Mouse (Mus musculus) stomach, embryonic 16.5 days (tissue): ENCODE measurements around the gene Ercc6l2. TPM values are rescaled to one million over a fixed set of nuclear protein-coding genes. Genes with fewer than 3 reads are reported as not detected.

Experiments used
- ATAC-seq: fragments of 200-750 bp; cut with Nextera tagmentation; 2 replicates; pipeline ENCODE4 v1.8.0; 2017; ENCODE audit warnings: moderate number of reproducible peaks, moderate TSS enrichment; ENCODE audit not compliant: insufficient read depth, low FRiP score
- H3K27ac ChIP-seq: fragments of 300-500 bp; sonication (generic); 2 replicates; pipeline ENCODE4 v1.5.1; 2014; ENCODE audit warnings: low read length
- H3K27me3 ChIP-seq: fragments of 300-500 bp; sonication (generic); 2 replicates; pipeline ENCODE4 v1.6.1; 2014; ENCODE audit warnings: low read length, control low read depth, mixed read lengths; ENCODE audit not compliant: control insufficient read depth, insufficient read depth
- H3K36me3 ChIP-seq: fragments of 300-500 bp; sonication (generic); 2 replicates; pipeline ENCODE4 v1.6.1; 2014; ENCODE audit warnings: low read length; ENCODE audit not compliant: control insufficient read depth, insufficient read depth
- H3K4me1 ChIP-seq: fragments of 300-500 bp; sonication (generic); 2 replicates; pipeline ENCODE4 v1.6.1; 2014; ENCODE audit warnings: low read length, control low read depth, mixed read lengths; ENCODE audit not compliant: control insufficient read depth, insufficient read depth
- H3K4me2 ChIP-seq: fragments of 300-500 bp; sonication (generic); 2 replicates; pipeline ENCODE4 v1.6.1; 2014; ENCODE audit warnings: low read depth, low read length, mixed read lengths
- H3K4me3 ChIP-seq: fragments of 300-500 bp; sonication (generic); replicated peaks from 2 replicates; pipeline ENCODE4 v1.5.1; 2014; ENCODE audit warnings: mild to moderate bottlenecking, low read length
- H3K9ac ChIP-seq: fragments of 300-500 bp; sonication (generic); 2 replicates; pipeline ENCODE4 v1.6.1; 2014; ENCODE audit warnings: low read length
- H3K9me3 ChIP-seq: fragments of 300-500 bp; sonication (generic); replicated peaks from 2 replicates; pipeline ENCODE4 v1.6.1; 2016; ENCODE audit warnings: low read length, control low read depth; ENCODE audit not compliant: control insufficient read depth
- WGBS: fragments of 180-500 bp; shearing (Covaris S2); extraction: QIAGEN DNeasy Blood & Tissue Kit; methylation state at CpG from one replicate; pipeline ENCODE4 v1.1.7; 2014; 5-methylcytosine and 5-hydroxymethylcytosine counted together
- polyA plus RNA-seq: library from polyadenylated mRNA; unstranded; fragments of >200 nt; fragmentation: Nextera tagmentation; extraction: Ambion mirVana; gene quantifications from 2 replicates; pipeline ENCODE4 v1.2.1, GENCODE M21; 2015

Ercc6l2 gene
- polyA plus RNA-seq, 1 experiment from 2014 or later: 22.7 TPM

- Histone ChIP-seq H3K4me1 (peaks cover 6% of the 10 kb centered on the region; the same call in 1 of the 2 replicates), H3K27me3 (no peaks in the 10 kb centered on the region), H3K4me3 (no peak overlapping the region), H3K9me3 (no peaks in the 10 kb centered on the region), H3K36me3 (no peaks in the 10 kb centered on the region), H3K9ac (no peak overlapping the region), H3K4me2 (no peak overlapping the region), H3K27ac (no peak overlapping the region)
- 88% methylated on average over 6 of the region's 6 CpGs for WGBS
- ATAC-seq: no peak
These were observed 62.1 kb downstream of the Ercc6l2 start for GRCm38 (mm10) chr13:63877138-63877537.

GRCm38 (mm10) chr13:63879105-63879863 is 64.2 kb downstream of the Ercc6l2 start:
- Histone ChIP-seq H3K9ac (no peak overlapping the region), H3K36me3 (no peaks in the 10 kb centered on the region), H3K4me3 (no peak overlapping the region), H3K27me3 (no peaks in the 10 kb centered on the region), H3K4me1 (peaks cover 6% of the 10 kb centered on the region; the same call in 1 of the 2 replicates), H3K27ac (0 out of 2 replicates have a peak overlapping the region, but pooled peaks have one; percentile 23), H3K4me2 (no peak overlapping the region), H3K9me3 (no peaks in the 10 kb centered on the region)
- WGBS: 41% methylated on average over 1 of the region's 1 CpGs
- peak; percentile 72 for ATAC-seq

GRCm38 (mm10) chr13:63879864-63880141 is 64.8 kb downstream of the Ercc6l2 start:
- Histone ChIP-seq H3K27me3 (no peaks in the 10 kb centered on the region), H3K4me1 (peaks cover 6% of the 10 kb centered on the region; the same call in 1 of the 2 replicates), H3K9me3 (no peaks in the 10 kb centered on the region), H3K27ac (no peak overlapping the region), H3K4me2 (no peak overlapping the region), H3K36me3 (no peaks in the 10 kb centered on the region), H3K9ac (no peak overlapping the region), H3K4me3 (no peak overlapping the region)
- ATAC-seq: 0 out of 2 replicates have a peak, but pooled peaks have one; percentile 25
- 48% methylated on average over 4 of the region's 4 CpGs for WGBS

- Histone ChIP-seq H3K4me3 (no peak overlapping the region), H3K36me3 (peaks cover 6% of the 10 kb centered on the region; the same call in 1 of the 2 replicates), H3K27ac (peak overlapping the region; percentile 62), H3K4me1 (no peaks in the 10 kb centered on the region), H3K9me3 (no peaks in the 10 kb centered on the region), H3K9ac (no peak overlapping the region), H3K27me3 (no peaks in the 10 kb centered on the region), H3K4me2 (no peak overlapping the region)
- peak; percentile 62; the same call in 1 of the 2 replicates for ATAC-seq
- WGBS: 34% methylated on average over 3 of the region's 3 CpGs
These were observed 70.5 kb downstream of the Ercc6l2 start for GRCm38 (mm10) chr13:63885532-63885949.

- WGBS: 92% methylated on average over 3 of the region's 3 CpGs
- Histone ChIP-seq H3K27me3 (no peaks in the 10 kb centered on the region), H3K4me1 (no peaks in the 10 kb centered on the region), H3K9ac (no peak overlapping the region), H3K36me3 (peaks cover 6% of the 10 kb centered on the region; the same call in 1 of the 2 replicates), H3K4me3 (no peak overlapping the region), H3K9me3 (no peaks in the 10 kb centered on the region), H3K27ac (no peak overlapping the region; the same call in 1 of the 2 replicates), H3K4me2 (no peak overlapping the region)
- no peak for ATAC-seq
These were observed 71.5 kb downstream of the Ercc6l2 start for GRCm38 (mm10) chr13:63886429-63887052.

GRCm38 (mm10) chr13:63900679-63901302 is 85.8 kb downstream of the Ercc6l2 start:
- ATAC-seq: peak; percentile 68
- peak overlapping the region; percentile 22 for H3K4me3 ChIP-seq
- 30% methylated on average over 12 of the region's 12 CpGs for WGBS
- H3K4me2 ChIP-seq: peak overlapping the region; percentile 53
- H3K9ac ChIP-seq: peak overlapping the region; percentile 53
- no peaks in the 10 kb centered on the region for H3K27me3 ChIP-seq
- no peaks in the 10 kb centered on the region for H3K9me3 ChIP-seq
- peak overlapping the region; percentile 62; the same call in 1 of the 2 replicates for H3K27ac ChIP-seq
- H3K4me1 ChIP-seq: peaks cover 19% of the 10 kb centered on the region
- H3K36me3 ChIP-seq: no peaks in the 10 kb centered on the region

GRCm38 (mm10) chr13:63901303-63901713 is 86.3 kb downstream of the Ercc6l2 start:
- Histone ChIP-seq H3K4me2 (peak overlapping the region; percentile 53), H3K4me3 (peak overlapping the region; percentile 22), H3K4me1 (peaks cover 19% of the 10 kb centered on the region), H3K27me3 (no peaks in the 10 kb centered on the region), H3K36me3 (no peaks in the 10 kb centered on the region), H3K9me3 (no peaks in the 10 kb centered on the region), H3K27ac (peak overlapping the region; percentile 62), H3K9ac (peak overlapping the region; percentile 53)
- ATAC-seq: peak; percentile 70
- 14% methylated on average over 17 of the region's 17 CpGs for WGBS

GRCm38 (mm10) chr13:63901714-63902597 is 86.9 kb downstream of the Ercc6l2 start:
- Histone ChIP-seq H3K4me1 (peaks cover 19% of the 10 kb centered on the region), H3K4me2 (peak overlapping the region; percentile 53), H3K9ac (peak overlapping the region; percentile 53), H3K4me3 (peak overlapping the region; percentile 22), H3K27ac (peak overlapping the region; percentile 62), H3K27me3 (no peaks in the 10 kb centered on the region), H3K9me3 (no peaks in the 10 kb centered on the region), H3K36me3 (no peaks in the 10 kb centered on the region)
- WGBS: 23% methylated on average over 28 of the region's 28 CpGs
- ATAC-seq: peak; percentile 52; the same call in 1 of the 2 replicates
